Mouse (Mus musculus): Measurements from ENCODE around the gene Batf2. TPM values are rescaled to one million over a fixed set of nuclear protein-coding genes. Genes with fewer than 3 reads are reported as not detected.

The Batf2 gene
- total RNA-seq, 1 experiment, result 0.18 TPM

GRCm38 (mm10) chr19:6121761-6122160 lies 19.0 kb upstream of the Batf2 start:
- H3K27ac ChIP-seq (ENCODE audit: insufficient read depth, low read depth, low read length, poor library complexity, severe bottlenecking), result no peak overlapping the region
- H3K4me3 ChIP-seq (ENCODE audit: insufficient read depth in 1 of 2, low read depth in 1 of 2, low read length in 2 of 2, poor library complexity in 1 of 2, severe bottlenecking in 1 of 2), result peak overlapping the region; percentile 13 to 16; a peak in 2 of 4 replicates
- H3K9ac ChIP-seq (ENCODE audit: insufficient read depth, low read depth, low read length, poor library complexity, severe bottlenecking), result peak overlapping the region; percentile 60; the same call in 1 of the 2 replicates

GRCm38 (mm10) chr19:6123330-6123729 lies 17.5 kb upstream of the Batf2 start:
- peaks cover 2 to 15% of the 10 kb centered on the region in 2 experiments; a peak in 1 of 4 replicates for H3K4me1 ChIP-seq (ENCODE audit: control insufficient read depth in 2 of 2, insufficient read depth in 2 of 2, low read length in 2 of 2, poor library complexity in 1 of 2)
- H3K36me3 ChIP-seq (ENCODE audit: control insufficient read depth, insufficient read depth, low read length, poor library complexity, severe bottlenecking), result no peaks in the 10 kb centered on the region
- H3K9me3 ChIP-seq (ENCODE audit: control insufficient read depth, insufficient read depth, low read depth, low read length), result no peaks in the 10 kb centered on the region
- H3K27ac ChIP-seq (ENCODE audit: insufficient read depth, low read depth, low read length, poor library complexity, severe bottlenecking), result no peak overlapping the region
- H3K4me3 ChIP-seq (ENCODE audit: insufficient read depth in 1 of 2, low read depth in 1 of 2, low read length in 2 of 2, poor library complexity in 1 of 2, severe bottlenecking in 1 of 2), result no peak overlapping the region
- DNase-seq (ENCODE audit: low read depth, low spot score), result no peak
- in situ Hi-C loops (cut with MboI; ENCODE audit: low sequenced_read_pairs in 2 of 2, unreplicated experiment in 2 of 2), result loop anchor here in 1 of 2 experiments (10.0 kb wide), 1 partner anchor 159 kb away; the partner anchor contains the start of gene Pola2
- TF ChIP-seq HCFC1 (IDR thresholded peaks at IDR 0.05; ENCODE audit: borderline replicate concordance, insufficient read depth, low read length), result no peak
- no peak for TF ChIP-seq ZNF384 (IDR thresholded peaks at IDR 0.05; ENCODE audit: low read depth, low read length)
- TF ChIP-seq CHD2 (IDR thresholded peaks at IDR 0.05; ENCODE audit: low read depth, low read length), result no peak
- TF ChIP-seq ZC3H11A (IDR thresholded peaks at IDR 0.05; ENCODE audit: borderline replicate concordance, low read depth, low read length), result no peak
- TF ChIP-seq MAFK (IDR thresholded peaks at IDR 0.05; ENCODE audit: insufficient read depth, low read depth, low read length), result no peak
- no peak overlapping the region for H3K9ac ChIP-seq (ENCODE audit: insufficient read depth, low read depth, low read length, poor library complexity, severe bottlenecking)

More at GRCm38 (mm10) chr19:6121761-6122160, 19.0 kb upstream of the Batf2 start:
- in situ Hi-C loops (cut with MboI; ENCODE audit: low sequenced_read_pairs in 2 of 2, unreplicated experiment in 2 of 2), result loop anchor here in 1 of 2 experiments (10.0 kb wide), 1 partner anchor 157 kb away; the partner anchor contains the start of gene Pola2
- no peaks in the 10 kb centered on the region for H3K9me3 ChIP-seq (ENCODE audit: control insufficient read depth, insufficient read depth, low read depth, low read length)
- TF ChIP-seq CHD2 (IDR thresholded peaks at IDR 0.05; ENCODE audit: low read depth, low read length), result no peak
- no peak for TF ChIP-seq ZC3H11A (IDR thresholded peaks at IDR 0.05; ENCODE audit: borderline replicate concordance, low read depth, low read length)
- no peak for TF ChIP-seq ZNF384 (IDR thresholded peaks at IDR 0.05; ENCODE audit: low read depth, low read length)
- TF ChIP-seq HCFC1 (IDR thresholded peaks at IDR 0.05; ENCODE audit: borderline replicate concordance, insufficient read depth, low read length), result no peak
- TF ChIP-seq MAFK (IDR thresholded peaks at IDR 0.05; ENCODE audit: insufficient read depth, low read depth, low read length), result no peak
- peaks cover 2 to 15% of the 10 kb centered on the region in 2 experiments; a peak in 1 of 4 replicates for H3K4me1 ChIP-seq (ENCODE audit: control insufficient read depth in 2 of 2, insufficient read depth in 2 of 2, low read length in 2 of 2, poor library complexity in 1 of 2)
- H3K36me3 ChIP-seq (ENCODE audit: control insufficient read depth, insufficient read depth, low read length, poor library complexity, severe bottlenecking), result no peaks in the 10 kb centered on the region
- no peak for DNase-seq (ENCODE audit: low read depth, low spot score)

GRCm38 (mm10) chr19:6124898-6125297 lies 15.9 kb upstream of the Batf2 start:
- Histone ChIP-seq H3K9me3 (ENCODE audit: control insufficient read depth, insufficient read depth, low read depth, low read length) (no peaks in the 10 kb centered on the region), H3K4me1 (ENCODE audit: control insufficient read depth in 2 of 2, insufficient read depth in 2 of 2, low read length in 2 of 2, poor library complexity in 1 of 2) (peaks cover 2 to 13% of the 10 kb centered on the region in 2 experiments; a peak in 1 of 4 replicates), H3K9ac (ENCODE audit: insufficient read depth, low read depth, low read length, poor library complexity, severe bottlenecking) (no peak overlapping the region), H3K27ac (ENCODE audit: insufficient read depth, low read depth, low read length, poor library complexity, severe bottlenecking) (no peak overlapping the region), H3K36me3 (ENCODE audit: control insufficient read depth, insufficient read depth, low read length, poor library complexity, severe bottlenecking) (no peaks in the 10 kb centered on the region), H3K4me3 (ENCODE audit: insufficient read depth in 1 of 2, low read depth in 1 of 2, low read length in 2 of 2, poor library complexity in 1 of 2, severe bottlenecking in 1 of 2) (no peak overlapping the region)
- TF ChIP-seq CHD2 (IDR thresholded peaks at IDR 0.05; ENCODE audit: low read depth, low read length) (no peak), ZNF384 (IDR thresholded peaks at IDR 0.05; ENCODE audit: low read depth, low read length) (no peak), HCFC1 (IDR thresholded peaks at IDR 0.05; ENCODE audit: borderline replicate concordance, insufficient read depth, low read length) (no peak), ZC3H11A (IDR thresholded peaks at IDR 0.05; ENCODE audit: borderline replicate concordance, low read depth, low read length) (no peak), MAFK (IDR thresholded peaks at IDR 0.05; ENCODE audit: insufficient read depth, low read depth, low read length) (no peak)
- in situ Hi-C loops (cut with MboI; ENCODE audit: low sequenced_read_pairs in 2 of 2, unreplicated experiment in 2 of 2), result loop anchor here (5.0 to 10.0 kb wide), 2 partner anchors 160 to 163 kb away; partner anchors contain the start of gene Pola2 (in 2 of the 2)
- DNase-seq (ENCODE audit: low read depth, low spot score), result no peak

- peaks cover 0 to 9% of the 10 kb centered on the region in 2 experiments; a peak in 1 of 4 replicates for H3K4me1 ChIP-seq (ENCODE audit: control insufficient read depth in 2 of 2, insufficient read depth in 2 of 2, low read length in 2 of 2, poor library complexity in 1 of 2)
- H3K9ac ChIP-seq (ENCODE audit: insufficient read depth, low read depth, low read length, poor library complexity, severe bottlenecking), result no peak overlapping the region
- in situ Hi-C loops (cut with MboI; ENCODE audit: low sequenced_read_pairs in 2 of 2, unreplicated experiment in 2 of 2), result loop anchor here (5.0 to 10.0 kb wide), 2 partner anchors 161 to 164 kb away; partner anchors contain the start of gene Pola2 (in 2 of the 2)
- H3K4me3 ChIP-seq (ENCODE audit: insufficient read depth in 1 of 2, low read depth in 1 of 2, low read length in 2 of 2, poor library complexity in 1 of 2, severe bottlenecking in 1 of 2), result no peak overlapping the region
- peak; percentile 79 for DNase-seq (ENCODE audit: low read depth, low spot score)
- no peaks in the 10 kb centered on the region for H3K36me3 ChIP-seq (ENCODE audit: control insufficient read depth, insufficient read depth, low read length, poor library complexity, severe bottlenecking)
- TF ChIP-seq ZNF384 (IDR thresholded peaks at IDR 0.05; ENCODE audit: low read depth, low read length) (peak; percentile 66; the same call in 1 of the 2 replicates), HCFC1 (IDR thresholded peaks at IDR 0.05; ENCODE audit: borderline replicate concordance, insufficient read depth, low read length) (no peak), ZC3H11A (IDR thresholded peaks at IDR 0.05; ENCODE audit: borderline replicate concordance, low read depth, low read length) (peak; percentile 60; the same call in 1 of the 2 replicates), MAFK (IDR thresholded peaks at IDR 0.05; ENCODE audit: insufficient read depth, low read depth, low read length) (no peak), CHD2 (IDR thresholded peaks at IDR 0.05; ENCODE audit: low read depth, low read length) (no peak)
- H3K27ac ChIP-seq (ENCODE audit: insufficient read depth, low read depth, low read length, poor library complexity, severe bottlenecking), result no peak overlapping the region
- no peaks in the 10 kb centered on the region for H3K9me3 ChIP-seq (ENCODE audit: control insufficient read depth, insufficient read depth, low read depth, low read length)
These were observed 14.5 kb upstream of the Batf2 start for GRCm38 (mm10) chr19:6126289-6126688.

All from ES-E14 (cell line).